Mouse (Mus musculus) left cerebral cortex, postnatal 4 days (tissue): ENCODE data around the gene Gtf2a1. TPM values are rescaled to one million over a fixed set of nuclear protein-coding genes. Genes with fewer than 3 reads are reported as not detected.
A peak's percentile ranks its signal among the peaks of the same experiment; 100 is the strongest.
"Not testable (repeated sequence)": the region's sequence is repeated elsewhere in the genome, so short reads cannot be mapped to it uniquely, and the experiment has no call there.

Source experiments
- DNase-seq: peaks from one replicate; pipeline ENCODE4 v3.0.0-alpha.2; 2022
- intact Hi-C: fragments of 180-260 bp; cut with DNase I; formaldehyde crosslinking; loops from one replicate; pipeline ENCODE4 v1.15.1; 2025
- total RNA-seq, 2 experiments: library from RNA; stranded (reverse); gene quantifications; 2 replicates each; pipeline ENCODE4 v1.2.3; 2021

Gtf2a1 gene
- total RNA-seq, 2 experiments from 2014 or later = 62.1 to 64.0 TPM

GRCm38 (mm10) chr12:91582362-91583002, 7.8 kb downstream of the Gtf2a1 start:
- intact Hi-C loops = no loop called here
- DNase-seq = no peak

GRCm38 (mm10) chr12:91581204-91582070, 8.8 kb downstream of the Gtf2a1 start:
- no peak for DNase-seq
- intact Hi-C loops = no loop called here

GRCm38 (mm10) chr12:91579665-91580064, 10.6 kb downstream of the Gtf2a1 start:
- DNase-seq = no peak
- intact Hi-C loops = no loop called here

GRCm38 (mm10) chr12:91571708-91572107, 18.6 kb downstream of the Gtf2a1 start:
- intact Hi-C loops = no loop called here
- DNase-seq = no peak

- intact Hi-C loops = no loop called here
- DNase-seq = no peak
Measured at GRCm38 (mm10) chr12:91569255-91569654, 21.0 kb downstream of the Gtf2a1 start.

GRCm38 (mm10) chr12:91567145-91567544, 23.1 kb downstream of the Gtf2a1 start:
- intact Hi-C loops = no loop called here
- no peak for DNase-seq

- DNase-seq, intact Hi-C loops: not testable (repeated sequence)
Measured at GRCm38 (mm10) chr12:91558152-91558551, 32.1 kb downstream of the Gtf2a1 start.

GRCm38 (mm10) chr12:91557358-91558005, 32.8 kb downstream of the Gtf2a1 start:
- DNase-seq, intact Hi-C loops: not testable (repeated sequence)

GRCm38 (mm10) chr12:91551773-91552526, 38.3 kb downstream of the Gtf2a1 start:
- DNase-seq = peak; percentile 84
- intact Hi-C loops = no loop called here

GRCm38 (mm10) chr12:91549471-91549870, 40.8 kb downstream of the Gtf2a1 start:
- no peak for DNase-seq
- intact Hi-C loops = no loop called here

GRCm38 (mm10) chr12:91540202-91540601, 50.1 kb downstream of the Gtf2a1 start:
- DNase-seq = no peak
- intact Hi-C loops = no loop called here

- no peak for DNase-seq
- intact Hi-C loops = no loop called here
Measured at GRCm38 (mm10) chr12:91534514-91534913, 55.8 kb downstream of the Gtf2a1 start.

GRCm38 (mm10) chr12:91523626-91524025, 66.7 kb downstream of the Gtf2a1 start:
- DNase-seq = no peak
- intact Hi-C loops = no loop called here

- intact Hi-C loops = no loop called here
- DNase-seq = no peak
Measured at GRCm38 (mm10) chr12:91517808-91518207, 72.5 kb downstream of the Gtf2a1 start.

- intact Hi-C loops = no loop called here
- no peak for DNase-seq
Measured at GRCm38 (mm10) chr12:91513980-91514379, 76.3 kb downstream of the Gtf2a1 start.

GRCm38 (mm10) chr12:91511766-91512165, 78.5 kb downstream of the Gtf2a1 start:
- no peak for DNase-seq
- intact Hi-C loops = no loop called here

Other genes with a start within 250 kb of the Gtf2a1 start
- gene Cep128, start 206.1 kb downstream of the Gtf2a1 start, total RNA-seq = 1 to 10 TPM; 6.0 to 6.7 TPM
- gene Tshr, start 205.9 kb downstream of the Gtf2a1 start, total RNA-seq = 1 to 10 TPM; 5.5 to 6.6 TPM
- gene Ston2, start 197.9 kb upstream of the Gtf2a1 start, total RNA-seq = 10 to 100 TPM; 14.2 to 16.6 TPM